Mouse (Mus musculus) MEL (cell line): ENCODE data around the gene Btbd19. TPM values are rescaled to one million over a fixed set of nuclear protein-coding genes. Genes with fewer than 3 reads are reported as not detected.

ENCODE experiments used
- DNase-seq: peaks from one replicate; pipeline ENCODE4 v3.0.0; 2011; ENCODE audit warnings: low read depth, low spot score
- H3K27ac ChIP-seq: 2 replicates; pipeline ENCODE4 v1.5.1; 2012; ENCODE audit warnings: low read depth, mild to moderate bottlenecking, control low read depth, low read length, moderate library complexity; ENCODE audit not compliant: control insufficient read depth
- H3K27me3 ChIP-seq, 2 experiments: fragments of 150-350 bp in 1 of 2; sonication (generic) in 1 of 2; 2 replicates each; pipeline ENCODE4 v1.6.1; 2012; ENCODE audit warnings: low read length in 2 of 2, mild to moderate bottlenecking in 2 of 2, improper control_type of control experiment in 1 of 2, moderate library complexity in 1 of 2; ENCODE audit not compliant: insufficient read depth in 2 of 2, control insufficient read depth in 1 of 2
- H3K36me3 ChIP-seq, 2 experiments: 2 replicates each; pipeline ENCODE4 v1.6.1; 2012 to 2014; ENCODE audit warnings: low read length in 2 of 2, improper control_type of control experiment in 1 of 2, inconsistent platforms in 1 of 2, mild to moderate bottlenecking in 1 of 2; ENCODE audit not compliant: insufficient read depth in 2 of 2, control insufficient read depth in 1 of 2
- H3K4me1 ChIP-seq, 2 experiments: fragments of 150-350 bp in 1 of 2; sonication (generic) in 1 of 2; 2 replicates each; pipeline ENCODE4 v1.6.1; 2012; ENCODE audit warnings: low read length in 2 of 2, improper control_type of control experiment in 1 of 2, mild to moderate bottlenecking in 1 of 2; ENCODE audit not compliant: insufficient read depth in 2 of 2, control insufficient read depth in 1 of 2
- H3K4me3 ChIP-seq, 2 experiments: fragments of 150-350 bp in 1 of 2; sonication (generic) in 1 of 2; 2 replicates each; pipeline ENCODE4 v1.5.1; 2012; ENCODE audit warnings: low read depth in 2 of 2, low read length in 2 of 2, mild to moderate bottlenecking in 2 of 2, moderate library complexity in 2 of 2, control low read depth in 1 of 2, improper control_type of control experiment in 1 of 2; ENCODE audit not compliant: control insufficient read depth in 1 of 2, insufficient read depth in 1 of 2
- H3K79me2 ChIP-seq: 2 replicates; pipeline ENCODE4 v1.6.1; 2012; ENCODE audit warnings: mild to moderate bottlenecking, low read length, moderate library complexity; ENCODE audit not compliant: control insufficient read depth, poor library complexity, insufficient read depth
- H3K9ac ChIP-seq: 2 replicates; pipeline ENCODE4 v1.6.1; 2012; ENCODE audit warnings: low read depth, mild to moderate bottlenecking, control low read depth, low read length, moderate library complexity; ENCODE audit not compliant: control insufficient read depth, poor library complexity, severe bottlenecking
- H3K9me3 ChIP-seq: fragments of 150-350 bp; sonication (generic); replicated peaks from 2 replicates; pipeline ENCODE4 v1.6.1; 2012; ENCODE audit warnings: mild to moderate bottlenecking, low read length, improper control_type of control experiment, moderate library complexity; ENCODE audit not compliant: insufficient read depth
- CHD1 ChIP-seq: IDR thresholded peaks from 2 replicates; pipeline ENCODE4 v1.6.1; 2012; ENCODE audit warnings: low read depth, mild to moderate bottlenecking, inconsistent platforms, low read length, improper control_type of control experiment
- ELF1 ChIP-seq: IDR thresholded peaks from 2 replicates; pipeline ENCODE4 v1.6.1; 2014; ENCODE audit warnings: low read depth, mild to moderate bottlenecking, inconsistent platforms, low read length, improper control_type of control experiment, moderate library complexity
- GABPA ChIP-seq: IDR thresholded peaks from 2 replicates; pipeline ENCODE4 v1.6.1; 2012; ENCODE audit warnings: low read depth, mild to moderate bottlenecking, inconsistent platforms, low read length, improper control_type of control experiment, moderate library complexity
- GATA1 ChIP-seq: IDR thresholded peaks from 2 replicates; pipeline ENCODE4 v1.6.1; 2011; ENCODE audit warnings: low read depth, low read length, improper control_type of control experiment
- HCFC1 ChIP-seq: IDR thresholded peaks from 2 replicates; pipeline ENCODE4 v1.6.1; 2012; ENCODE audit warnings: low read depth, mild to moderate bottlenecking, inconsistent platforms, low read length, improper control_type of control experiment, moderate library complexity
- JUND ChIP-seq: IDR thresholded peaks from 2 replicates; pipeline ENCODE4 v1.6.1; 2011; ENCODE audit warnings: low read depth, mild to moderate bottlenecking, improper control_type of control experiment, low read length
- KAT2A ChIP-seq: conservative IDR thresholded peaks from 2 replicates; pipeline ENCODE4 v1.6.1; 2012; ENCODE audit warnings: low read depth, low read length, improper control_type of control experiment, inconsistent platforms
- MAFK ChIP-seq: IDR thresholded peaks from 2 replicates; pipeline ENCODE4 v1.6.1; 2011; ENCODE audit warnings: low read depth, mild to moderate bottlenecking, low read length, improper control_type of control experiment, borderline replicate concordance
- MAX ChIP-seq: IDR thresholded peaks from 2 replicates; pipeline ENCODE4 v1.6.1; 2011; ENCODE audit warnings: low read length, improper control_type of control experiment
- MXI1 ChIP-seq: IDR thresholded peaks from 2 replicates; pipeline ENCODE4 v1.6.1; 2011; ENCODE audit warnings: mild to moderate bottlenecking, low read depth, low read length, improper control_type of control experiment
- MYC ChIP-seq: IDR thresholded peaks from 2 replicates; pipeline ENCODE4 v1.6.1; 2011; ENCODE audit warnings: low read depth, mild to moderate bottlenecking, low read length, improper control_type of control experiment, moderate library complexity
- NELFE ChIP-seq: IDR thresholded peaks from 2 replicates; pipeline ENCODE4 v1.6.1; 2011; ENCODE audit warnings: low read depth, low read length, improper control_type of control experiment
- NRF1 ChIP-seq: IDR thresholded peaks from 2 replicates; pipeline ENCODE4 v1.6.1; 2014; ENCODE audit warnings: low read depth, mild to moderate bottlenecking, inconsistent platforms, low read length, improper control_type of control experiment, moderate library complexity; ENCODE audit not compliant: poor library complexity, insufficient read depth, severe bottlenecking
- POLR2A ChIP-seq, 2 experiments: IDR thresholded peaks; 2 replicates each; pipeline ENCODE4 v1.6.1; 2011 to 2012; ENCODE audit warnings: low read length in 2 of 2, mild to moderate bottlenecking in 2 of 2, control low read depth in 1 of 2, improper control_type of control experiment in 1 of 2, low read depth in 1 of 2, moderate library complexity in 1 of 2; ENCODE audit not compliant: control insufficient read depth in 1 of 2, insufficient read depth in 1 of 2, poor library complexity in 1 of 2
- POLR2AphosphoS2 ChIP-seq: IDR thresholded peaks from 2 replicates; pipeline ENCODE4 v1.6.1; 2011; ENCODE audit warnings: low read length, improper control_type of control experiment
- POLR2AphosphoS5 ChIP-seq: IDR thresholded peaks from 2 replicates; pipeline ENCODE4 v1.6.1; 2012; ENCODE audit warnings: low read depth, borderline replicate concordance, mild to moderate bottlenecking, inconsistent platforms, low read length, moderate library complexity, mixed read lengths
- SMC3 ChIP-seq: IDR thresholded peaks from 2 replicates; pipeline ENCODE4 v1.6.1; 2011; ENCODE audit warnings: low read depth, low read length, improper control_type of control experiment
- TAL1 ChIP-seq: IDR thresholded peaks from 2 replicates; pipeline ENCODE4 v1.6.1; 2012; ENCODE audit warnings: mild to moderate bottlenecking, inconsistent platforms, low read length, moderate library complexity, mixed read lengths
- TBP ChIP-seq: IDR thresholded peaks from 2 replicates; pipeline ENCODE4 v1.8.0; 2011; ENCODE audit warnings: low read depth, low read length, improper control_type of control experiment
- TCF12 ChIP-seq: IDR thresholded peaks from 2 replicates; pipeline ENCODE4 v1.6.1; 2014; ENCODE audit warnings: low read depth, mild to moderate bottlenecking, inconsistent platforms, low read length, improper control_type of control experiment, moderate library complexity
- ZC3H11A ChIP-seq: IDR thresholded peaks from 2 replicates; pipeline ENCODE4 v1.6.1; 2012; ENCODE audit warnings: low read depth, mild to moderate bottlenecking, inconsistent platforms, low read length, improper control_type of control experiment
- ZKSCAN1 ChIP-seq: IDR thresholded peaks from 2 replicates; pipeline ENCODE4 v1.6.1; 2012; ENCODE audit warnings: low read depth, mild to moderate bottlenecking, inconsistent platforms, low read length, improper control_type of control experiment, moderate library complexity
- ZMIZ1 ChIP-seq: IDR thresholded peaks from 2 replicates; pipeline ENCODE4 v1.6.1; 2012; ENCODE audit warnings: low read depth, mild to moderate bottlenecking, inconsistent platforms, low read length, improper control_type of control experiment, moderate library complexity
- ZNF384 ChIP-seq: IDR thresholded peaks from 2 replicates; pipeline ENCODE4 v1.6.1; 2012; ENCODE audit warnings: low read depth, mild to moderate bottlenecking, inconsistent platforms, low read length, improper control_type of control experiment
- polyA plus RNA-seq, 2 experiments: library from polyadenylated mRNA; stranded (reverse) in 1 of 2; unstranded in 1 of 2; fragments of >175 nt in 1 of 2; fragments of >200 nt in 1 of 2; gene quantifications; 2 replicates each; pipeline versions ENCODE4 v1.2.1 to v1.2.4; 2012; ENCODE audit warnings: low replicate concordance in 2 of 2, low read depth in 1 of 2; ENCODE audit not compliant: insufficient read length in 2 of 2, insufficient read depth in 1 of 2, missing spikeins in 1 of 2
- total RNA-seq: library from RNA; depleted of rRNA; stranded (reverse); fragments of 300-350 nt; gene quantifications from 2 replicates; pipeline ENCODE4 v1.2.3, GENCODE M21; 2012

The Btbd19 gene
- total and polyA plus RNA-seq, 3 experiments, result 13.6 to 22.6 TPM; not detected in 1

DNA sequence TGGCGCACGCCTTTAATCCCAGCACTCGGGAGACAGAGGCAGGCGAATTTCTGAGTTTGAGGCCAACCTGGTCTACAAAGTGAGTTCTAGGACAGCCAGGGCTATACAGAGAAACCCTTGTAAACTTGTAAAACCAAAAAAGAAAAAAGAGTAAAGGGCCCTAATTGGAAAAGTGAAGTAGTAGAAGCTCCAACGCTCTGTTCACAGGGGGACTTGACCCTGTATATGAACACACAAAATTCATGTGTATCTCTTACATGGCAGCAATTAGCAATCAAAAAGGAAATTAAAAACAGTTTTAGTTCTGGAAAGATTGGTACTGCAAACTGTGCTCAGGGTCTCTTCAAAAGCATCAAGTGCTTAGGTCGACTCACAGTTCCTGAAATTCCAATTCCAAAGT lies 30.8 kb upstream of the Btbd19 start:
- Histone ChIP-seq H3K27me3 (no peaks in the 10 kb centered on the region), H3K9me3 (no peaks in the 10 kb centered on the region), H3K36me3 (peaks cover 16 to 19% of the 10 kb centered on the region in 2 experiments), H3K79me2 (peaks cover 38% of the 10 kb centered on the region), H3K27ac (peak overlapping the region; percentile 33), H3K4me3 (peak overlapping the region; percentile 63 to 97), H3K4me1 (peaks cover 0 to 18% of the 10 kb centered on the region in 2 experiments; a peak in 2 of 4 replicates), H3K9ac (peak overlapping the region; percentile 61)
- peak; percentile 41 for DNase-seq
- TF ChIP-seq ELF1 (no peak), CHD1 (no peak), NRF1 (no peak), ZNF384 (peak; percentile 5; the same call in 1 of the 2 replicates), ZC3H11A (no peak), MYC (no peak)

DNA sequence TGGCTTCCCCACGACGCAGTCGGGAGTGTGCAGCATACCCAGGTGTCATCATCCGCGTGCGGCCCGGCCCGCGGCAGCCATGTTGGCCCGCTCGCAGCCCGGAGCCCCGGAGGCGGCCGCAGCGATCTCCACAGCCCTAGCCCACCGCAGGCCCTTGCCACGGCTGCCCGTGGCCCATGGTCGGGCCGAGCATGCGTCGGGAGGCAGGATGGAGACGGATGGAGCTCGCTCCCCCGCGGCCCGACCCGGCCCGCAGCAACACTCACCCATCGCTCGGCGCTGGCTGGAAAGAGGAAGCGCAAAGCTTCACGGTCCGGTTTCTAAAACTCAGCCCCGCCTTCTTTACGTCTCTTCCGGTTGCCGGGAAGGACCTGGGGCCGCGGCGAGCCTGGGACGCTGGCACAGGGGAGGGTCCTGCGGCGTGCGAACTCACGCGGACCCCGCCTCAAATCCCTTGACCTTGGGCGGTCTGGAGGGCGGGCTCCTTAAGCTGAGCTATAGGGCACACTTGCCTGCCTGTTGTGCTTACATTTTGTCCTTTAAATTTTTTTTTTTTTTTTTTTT lies 30.3 kb upstream of the Btbd19 start, which contains the start of gene Rps8:
TSS of gene Rps8 (minus strand) at position 452 of the 564 bp plus-strand sequence.
- peaks cover 0 to 18% of the 10 kb centered on the region in 2 experiments; a peak in 2 of 4 replicates for H3K4me1 ChIP-seq
- no peak for TF ChIP-seq GATA1
- peak; percentile 77 for TF ChIP-seq ELF1
- TF ChIP-seq TCF12, result peak; percentile 84
- TF ChIP-seq POLR2AphosphoS2, result peak; percentile 93
- no peak for TF ChIP-seq GABPA
- peak; percentile 81 for TF ChIP-seq HCFC1
- peak; percentile 69 for TF ChIP-seq KAT2A
- no peak for TF ChIP-seq ZKSCAN1
- no peak for TF ChIP-seq SMC3
- peak; percentile 97 for TF ChIP-seq ZMIZ1
- TF ChIP-seq ZNF384, result peak; percentile 78
- no peak for TF ChIP-seq JUND
- TF ChIP-seq TBP, result peak; percentile 89
- TF ChIP-seq MAX, result peak; percentile 84
- no peak for TF ChIP-seq MAFK
- peak; percentile 53; the same call in 1 of the 2 replicates for TF ChIP-seq POLR2AphosphoS5
- TF ChIP-seq TAL1, result no peak
- peak; percentile 57 for TF ChIP-seq MXI1
- TF ChIP-seq CHD1, result 0 out of 2 replicates have a peak, but pooled peaks have one; percentile 6
- peak; percentile 79 for TF ChIP-seq MYC
- peak; percentile 92 to 96 for TF ChIP-seq POLR2A (IDR thresholded peaks at IDR 0.05; ENCODE audit: control insufficient read depth in 1 of 2, insufficient read depth in 1 of 2, low read depth in 1 of 2, low read length in 2 of 2, poor library complexity in 1 of 2)
- peak; percentile 98 for TF ChIP-seq NELFE
- H3K4me3 ChIP-seq, result peak within 1 kb of the TSS; percentile 63 to 97
- H3K9me3 ChIP-seq, result no peaks in the 10 kb centered on the region
- peaks cover 38% of the 10 kb centered on the region for H3K79me2 ChIP-seq
- peak within 1 kb of the TSS; percentile 99 for H3K9ac ChIP-seq
- peak; percentile 94 for DNase-seq
- peaks cover 16 to 19% of the 10 kb centered on the region in 2 experiments for H3K36me3 ChIP-seq
- H3K27ac ChIP-seq, result peak within 1 kb of the TSS; percentile 74
- H3K27me3 ChIP-seq, result no peaks in the 10 kb centered on the region
